Mouse (Mus musculus) erythroblast, embryonic 14.5 days (primary cell): ENCODE results near the gene Gpsm3.

Experiments used
- GATA1 ChIP-seq: IDR thresholded peaks from 2 replicates; pipeline ENCODE4 v1.6.1; 2012; ENCODE audit warnings: low read length, inconsistent platforms, mixed read lengths
- TAL1 ChIP-seq: IDR thresholded peaks from 3 replicates; pipeline ENCODE4 v1.6.1; 2012; ENCODE audit warnings: low read length, inconsistent platforms, mixed read lengths

DNA sequence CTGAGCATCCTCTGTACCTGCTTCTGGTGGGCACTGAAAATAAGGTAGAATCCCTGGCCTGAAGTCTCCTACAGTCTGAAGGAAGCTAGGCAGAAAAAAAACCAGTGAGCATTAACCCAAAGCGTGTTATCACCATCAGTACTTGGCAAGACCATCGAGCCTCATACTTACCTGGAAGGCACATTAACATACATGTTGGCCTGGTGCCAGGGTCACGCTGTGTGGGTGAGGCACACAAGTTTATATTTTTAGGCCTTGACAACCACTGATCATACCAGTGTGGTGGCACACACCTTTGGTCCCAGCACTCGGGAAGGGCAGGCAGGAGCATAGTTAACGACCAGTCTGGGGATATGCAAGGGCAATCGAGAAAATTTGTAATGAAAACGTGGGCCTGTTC lies 18.4 kb downstream of the Gpsm3 start:
- no peak for TF ChIP-seq GATA1
- no peak for TF ChIP-seq TAL1
